Mouse (Mus musculus) right cerebral cortex, postnatal 36 days (tissue): Measurements from ENCODE around the gene Nol4l.

ENCODE experiments used
- DNase-seq, 2 experiments: peaks; one replicate each; pipeline ENCODE4 v3.0.0; 2022; ENCODE audit warnings: low spot score in 2 of 2, mixed read lengths in 1 of 2

Gene Nol4l

DNA sequence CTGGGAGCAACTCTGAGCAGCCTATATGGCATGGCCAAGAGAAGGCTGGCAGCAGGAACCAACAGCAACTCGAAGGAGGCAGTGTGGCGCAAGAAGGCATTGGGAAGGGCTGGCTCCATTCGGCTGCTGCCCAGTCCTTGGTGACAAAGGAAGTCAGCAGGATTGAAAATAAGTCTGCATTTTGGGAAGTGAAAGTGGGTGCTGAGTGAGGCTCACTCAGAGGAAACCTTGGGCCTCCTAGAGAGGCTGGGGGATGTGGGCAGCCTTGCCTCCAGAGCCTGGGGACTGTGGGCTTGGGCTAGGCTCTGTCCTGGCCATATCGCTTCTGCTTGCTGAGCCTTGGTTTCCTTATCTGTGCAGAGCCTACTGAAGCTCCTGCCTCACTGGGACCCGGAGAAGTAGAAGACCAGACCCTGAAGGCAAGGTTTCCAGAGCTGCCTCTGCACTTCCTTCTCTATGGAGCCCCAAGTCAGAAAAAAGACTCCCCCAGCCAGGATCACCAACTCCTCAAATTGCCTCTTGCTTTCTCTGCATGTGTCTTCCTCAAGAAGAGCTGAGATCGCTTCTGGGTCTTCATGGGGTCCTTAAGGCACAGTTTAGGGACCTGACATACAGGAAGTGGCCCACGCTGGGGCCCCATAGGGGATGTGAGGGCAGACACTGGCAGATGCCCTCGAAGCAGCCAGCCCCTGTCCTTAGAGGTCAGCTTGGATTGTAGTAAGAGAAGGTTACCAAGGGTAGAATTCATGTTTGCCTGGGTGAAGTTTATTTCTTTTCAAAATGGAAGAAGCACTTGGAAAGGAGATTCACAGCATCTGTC is 14.3 kb upstream of the Nol4l start:
- DNase-seq, result no peak

DNA sequence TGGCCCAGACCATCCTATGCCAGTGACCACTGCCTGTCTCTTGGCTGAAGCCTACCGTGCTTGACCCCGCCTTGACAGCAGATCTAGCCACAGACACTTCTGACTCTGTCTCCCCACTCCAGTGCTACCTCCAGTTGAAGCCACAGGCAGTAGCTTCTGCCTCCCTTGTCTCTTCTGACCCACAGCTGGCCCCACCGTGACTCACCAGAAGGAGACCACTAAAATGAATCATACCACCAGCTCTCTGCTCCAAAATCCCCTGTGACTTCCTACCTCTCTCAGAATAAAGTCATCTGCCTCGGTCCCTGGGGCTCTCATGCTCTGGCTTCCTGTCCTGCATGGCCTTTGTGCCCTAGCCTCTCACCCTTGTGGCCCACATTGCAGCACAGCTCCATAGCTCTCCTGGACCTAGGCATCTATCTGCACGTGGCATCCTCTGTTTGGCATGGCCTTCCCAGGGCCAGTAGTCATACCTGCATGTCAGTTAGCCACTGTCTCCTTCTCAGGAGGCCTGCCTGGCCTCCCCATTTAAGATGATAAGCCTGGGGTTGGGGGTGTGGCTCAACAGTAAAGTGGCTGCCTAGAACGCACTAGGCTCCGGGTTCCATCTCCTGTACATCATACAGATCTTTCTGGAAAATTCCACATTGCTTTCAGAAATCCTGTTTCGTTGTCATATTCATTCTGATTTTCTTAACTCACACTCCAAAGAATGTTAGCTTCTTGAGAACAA is 13.3 kb upstream of the Nol4l start:
- DNase-seq, result no peak

DNA sequence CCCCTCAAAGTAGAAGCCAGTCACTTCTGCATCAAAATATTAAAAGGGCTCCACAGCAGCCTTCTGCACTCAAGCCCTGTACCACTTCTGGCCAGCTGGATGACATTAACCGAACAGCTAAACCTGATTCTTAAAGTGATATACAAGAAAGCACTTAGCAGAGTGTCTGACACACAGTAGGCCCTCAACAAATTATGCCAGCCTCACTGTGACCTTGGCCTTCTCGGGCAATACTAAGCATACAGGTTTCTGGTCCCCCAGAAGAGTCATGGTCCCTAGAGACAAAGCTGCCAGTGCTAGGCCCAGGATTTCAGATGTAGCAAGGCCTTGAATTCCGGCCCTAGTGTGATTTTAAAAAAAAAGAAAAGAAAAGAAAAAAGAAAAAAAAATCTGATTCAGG is 9.1 kb upstream of the Nol4l start:
- no peak for DNase-seq

DNA sequence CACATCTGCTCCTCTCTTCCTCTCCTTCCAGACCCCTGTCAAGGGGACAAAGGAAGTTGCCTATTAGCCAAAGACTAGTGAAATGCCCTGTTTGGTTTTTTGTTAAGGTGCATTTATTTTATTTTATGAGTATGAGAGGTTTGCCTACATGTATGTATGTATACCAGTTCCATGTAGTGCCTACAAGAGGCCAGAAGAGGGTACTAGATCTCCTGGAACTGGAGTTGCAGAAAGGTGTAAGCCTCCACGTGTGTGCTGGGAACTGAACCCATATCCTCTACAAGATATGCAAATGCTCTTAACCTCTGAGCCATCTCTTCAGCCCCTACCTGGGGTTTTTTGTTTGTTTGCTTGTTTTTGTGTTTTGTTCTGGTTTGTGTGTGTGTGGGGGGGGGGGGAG is 4.2 kb upstream of the Nol4l start:
- no peak for DNase-seq

DNA sequence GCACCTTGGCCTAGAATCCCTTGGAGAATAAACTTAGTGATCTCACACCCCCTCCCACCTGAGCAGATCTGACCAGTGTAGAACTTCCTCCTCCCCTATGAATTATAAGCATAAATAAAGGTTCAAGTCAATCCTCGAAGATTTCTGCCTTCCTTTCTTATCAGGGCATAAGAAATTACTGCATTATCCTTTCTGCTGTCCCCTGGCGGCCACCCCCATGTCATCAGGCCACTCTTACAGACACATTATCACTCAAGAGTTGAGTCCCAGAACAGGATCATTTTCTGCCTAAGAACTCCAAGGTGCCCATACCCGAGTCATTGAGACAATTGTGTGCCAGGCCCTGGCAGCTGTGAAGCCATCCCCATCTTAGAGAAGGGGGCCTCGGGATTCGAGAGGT is 1.2 kb upstream of the Nol4l start:
- DNase-seq, result no peak

DNA sequence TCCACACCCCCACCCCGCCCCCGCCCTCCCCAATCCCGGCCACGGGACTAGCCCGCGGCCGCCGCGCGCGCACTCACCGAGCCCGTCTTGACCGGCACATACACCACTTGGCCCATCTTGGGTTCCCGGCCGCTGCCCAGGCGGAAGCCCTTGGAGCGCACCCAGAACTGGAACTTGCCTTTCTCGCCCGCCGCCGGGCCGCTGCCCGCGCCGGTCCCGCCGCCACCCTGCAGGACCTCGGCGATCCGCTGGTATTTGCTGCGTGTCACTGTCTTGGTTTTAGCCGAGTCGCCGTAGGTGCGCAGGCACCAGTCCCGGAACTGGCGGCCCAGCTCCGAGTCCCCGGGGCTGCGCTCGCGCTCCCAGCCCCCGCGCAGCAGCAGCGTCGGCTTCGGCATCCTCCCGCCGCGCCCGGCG is 398 bp downstream of the Nol4l start:
- DNase-seq, result no peak

DNA sequence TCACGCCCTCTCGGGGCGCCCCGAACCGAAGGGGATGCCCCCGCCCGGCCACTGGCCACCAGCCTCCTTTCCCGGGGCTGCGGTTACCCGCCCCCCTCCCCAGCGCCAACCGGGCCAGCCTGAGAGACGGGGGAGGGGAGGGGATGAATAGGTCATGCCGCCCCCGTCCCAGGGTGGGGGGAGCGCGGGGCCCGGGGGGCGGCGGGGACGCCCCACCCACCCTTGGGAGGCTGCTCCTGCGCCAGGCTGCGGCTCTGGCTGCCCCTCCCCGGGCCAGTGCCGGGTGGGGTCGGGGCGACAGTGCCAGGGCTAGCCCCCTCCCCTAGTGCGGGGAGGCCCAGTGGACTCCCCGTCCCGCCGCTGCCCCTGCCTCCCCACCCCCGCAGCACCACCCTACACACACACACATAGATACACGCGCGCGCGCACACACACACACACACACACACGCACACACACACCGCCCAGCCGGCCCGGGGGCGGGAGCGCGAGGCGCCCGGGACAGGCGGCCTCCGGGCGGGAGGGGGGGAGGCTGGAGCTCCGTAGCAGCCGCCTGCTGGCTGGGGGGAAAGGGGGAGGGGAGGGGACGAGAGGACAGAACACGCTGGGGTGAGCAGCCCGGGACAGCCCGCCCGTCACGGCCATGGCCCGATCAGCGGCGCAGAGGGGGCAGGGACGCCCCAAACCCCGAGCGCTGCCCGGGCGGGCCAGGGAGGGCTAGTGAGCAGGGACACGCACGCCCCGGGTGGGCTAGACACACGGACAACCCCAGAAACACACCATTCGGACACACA is 1.0 kb downstream of the Nol4l start:
- DNase-seq, result no peak

DNA sequence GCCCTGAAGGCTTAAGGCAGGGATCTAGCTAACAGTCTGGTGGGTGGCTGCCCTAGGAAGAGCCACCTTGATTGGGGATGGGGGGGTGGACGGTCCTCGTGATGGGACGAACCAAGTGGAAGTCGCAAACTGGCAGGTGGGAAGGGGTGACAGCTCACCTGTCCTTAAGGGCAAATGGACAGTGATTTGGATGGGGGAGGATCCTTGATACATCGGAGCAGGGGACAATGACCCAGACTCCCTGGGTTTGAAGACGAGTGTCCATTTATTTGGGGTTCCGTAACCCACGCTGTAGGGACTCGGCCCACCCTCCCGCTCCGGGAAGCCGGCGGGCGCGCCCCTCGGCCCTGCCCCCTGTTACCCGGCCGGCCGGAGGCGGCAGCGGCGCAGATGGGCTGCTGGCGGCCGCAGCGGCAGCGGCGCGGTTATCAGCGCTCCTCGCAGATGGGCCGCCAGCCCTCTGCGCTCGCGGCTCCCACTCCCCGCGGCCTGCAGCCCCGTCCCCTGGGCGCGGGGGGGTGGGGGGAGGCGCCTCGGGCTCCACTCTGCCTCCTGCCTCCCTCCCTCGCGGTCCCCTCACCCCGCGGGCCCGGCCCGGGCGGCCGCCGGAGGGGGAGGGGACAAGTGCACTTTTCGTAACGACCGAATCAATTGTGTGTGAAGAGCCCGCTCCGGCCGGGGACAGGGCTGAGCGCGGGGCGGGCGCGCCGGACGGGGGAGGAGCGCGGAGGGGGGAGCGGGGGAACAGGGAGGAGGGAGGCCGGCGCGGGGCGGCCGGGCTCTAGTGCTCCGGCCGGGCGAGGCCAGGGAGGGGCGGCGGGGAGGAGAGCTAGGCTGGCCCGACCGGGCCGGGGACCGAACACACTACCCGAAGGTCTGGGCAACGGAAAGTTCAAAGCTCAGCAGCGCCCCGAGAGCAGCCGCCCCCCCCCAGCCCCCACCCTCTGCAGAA is 1.9 kb downstream of the Nol4l start:
- no peak for DNase-seq

DNA sequence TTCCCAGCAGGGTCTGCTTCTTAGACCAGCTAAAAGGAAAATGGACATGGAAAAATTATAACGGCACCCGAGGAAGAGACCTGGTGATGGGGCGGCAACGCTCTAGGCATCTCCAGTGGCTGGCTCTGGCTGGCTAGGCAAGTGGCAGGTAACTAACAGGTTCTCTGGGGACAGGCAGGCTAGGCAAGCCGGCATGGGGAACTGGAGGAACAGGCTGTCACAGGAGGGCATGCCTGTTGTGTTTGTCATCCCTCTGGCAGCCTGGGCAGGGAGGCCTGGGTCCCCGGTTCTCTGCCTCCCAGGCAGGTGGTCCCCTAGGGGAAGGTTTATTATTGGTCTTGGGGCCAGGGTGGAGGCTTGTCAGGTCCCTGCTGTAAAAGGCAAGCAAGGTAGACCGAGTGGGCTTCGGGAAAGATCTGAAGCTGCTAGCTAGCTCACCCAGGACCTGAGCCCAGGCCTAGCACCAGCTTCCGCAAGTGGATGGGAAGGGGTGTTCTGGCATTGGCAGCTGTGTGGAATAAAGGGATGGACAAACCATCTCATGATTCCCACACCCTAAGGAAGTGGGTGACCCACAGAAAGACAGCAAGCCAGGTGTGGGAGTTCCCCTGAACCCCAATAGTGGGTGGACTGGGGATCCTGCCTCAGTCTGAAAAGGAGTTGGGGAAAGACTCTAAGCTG is 2.8 kb downstream of the Nol4l start:
- DNase-seq, result no peak

DNA sequence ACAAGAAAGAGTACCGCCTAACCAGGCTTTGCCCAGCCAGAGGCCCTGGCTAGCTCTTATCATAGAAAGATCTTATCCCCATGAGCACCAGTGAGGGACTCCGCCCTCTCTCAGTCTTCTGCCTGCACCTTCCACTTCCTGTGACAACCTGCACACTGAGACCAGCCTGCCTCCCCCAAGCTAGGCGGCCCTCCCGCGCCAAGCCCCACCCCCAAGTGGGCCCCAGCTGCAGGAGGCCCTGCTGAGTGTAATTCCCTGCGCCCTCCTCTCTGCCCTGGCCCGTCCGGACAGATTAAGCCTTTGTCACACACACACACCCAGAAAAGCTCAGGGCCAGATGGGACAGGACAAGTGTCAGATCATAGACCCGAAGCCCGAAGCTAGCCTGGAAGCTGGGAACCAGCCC is 3.9 kb downstream of the Nol4l start:
- DNase-seq, result no peak

DNA sequence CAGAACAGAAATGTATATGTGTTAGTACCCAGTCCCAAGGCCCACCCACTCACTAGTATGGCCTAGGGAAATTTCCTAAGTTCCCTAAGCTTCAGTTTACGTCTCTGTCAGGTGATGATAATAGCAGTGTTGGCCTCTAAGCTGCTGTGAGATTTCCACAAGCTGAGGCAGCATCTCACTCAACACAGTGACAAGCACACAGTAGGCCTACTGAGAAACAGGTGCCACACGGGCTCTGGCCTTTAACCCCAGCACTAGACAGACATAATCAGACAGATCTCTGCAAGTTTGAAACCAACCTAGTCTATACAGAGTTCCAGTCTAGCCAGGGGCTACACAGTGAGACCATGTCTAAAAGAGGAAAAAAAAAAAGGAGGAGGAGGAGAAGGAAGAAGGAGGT is 5.0 kb downstream of the Nol4l start:
- DNase-seq, result no peak

DNA sequence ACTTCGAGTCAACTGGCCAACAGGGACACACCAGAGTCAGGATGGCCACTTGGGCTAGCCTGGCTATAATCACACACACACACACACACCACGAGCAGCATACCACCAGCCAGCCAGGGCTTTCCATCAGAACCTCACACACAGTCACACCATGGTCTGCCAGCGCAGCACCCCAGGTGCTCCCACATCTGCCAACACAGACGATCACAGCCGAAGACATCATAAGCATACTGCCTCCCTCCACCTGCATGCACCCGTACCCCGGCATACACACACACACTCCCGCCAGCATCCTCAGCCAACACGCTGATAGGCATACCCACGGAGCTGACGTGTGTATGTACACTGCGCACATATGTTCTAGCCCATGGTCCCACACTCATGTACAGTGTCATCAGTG is 6.1 kb downstream of the Nol4l start:
- DNase-seq, result no peak

DNA sequence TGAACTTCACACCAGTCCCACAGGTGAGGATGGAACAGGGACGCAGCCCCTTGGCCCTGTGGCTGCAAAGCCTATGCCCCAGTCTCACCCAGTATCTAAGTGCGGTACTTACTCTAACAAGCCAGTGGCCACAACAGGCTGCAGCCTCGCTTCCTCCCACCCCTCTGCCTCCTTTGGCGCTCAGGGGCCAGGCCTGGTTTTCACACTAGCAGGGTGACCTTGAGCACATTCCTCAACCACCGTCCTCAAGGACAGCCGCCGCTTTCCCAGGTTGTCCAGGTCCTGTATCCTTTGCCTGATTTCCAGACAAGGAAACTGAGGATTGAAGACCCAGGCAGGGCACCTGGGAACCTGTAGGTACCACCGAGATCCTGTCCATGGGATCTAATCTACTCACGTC is 6.6 kb downstream of the Nol4l start:
- no peak for DNase-seq

DNA sequence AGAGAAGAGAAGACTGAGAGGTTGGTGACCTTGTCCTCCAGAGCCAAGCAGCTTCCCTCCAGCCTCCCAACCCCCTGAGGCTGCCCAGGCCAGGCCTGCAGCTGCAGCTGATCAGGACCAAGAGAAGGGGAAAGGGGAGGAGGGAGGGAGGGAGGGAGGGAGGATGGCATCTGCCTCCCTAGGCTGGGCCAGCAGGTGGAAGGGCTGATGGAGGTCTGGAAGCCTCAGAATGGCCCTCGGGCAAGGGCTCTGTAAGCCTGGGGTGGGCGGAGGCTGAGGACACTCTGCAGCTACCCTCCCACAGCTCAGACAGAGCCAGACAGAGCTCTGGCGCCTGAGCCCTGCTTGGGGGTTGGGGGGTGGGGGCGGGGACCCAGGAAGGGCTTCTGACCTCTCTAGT is 7.5 kb downstream of the Nol4l start:
- no peak for DNase-seq

DNA sequence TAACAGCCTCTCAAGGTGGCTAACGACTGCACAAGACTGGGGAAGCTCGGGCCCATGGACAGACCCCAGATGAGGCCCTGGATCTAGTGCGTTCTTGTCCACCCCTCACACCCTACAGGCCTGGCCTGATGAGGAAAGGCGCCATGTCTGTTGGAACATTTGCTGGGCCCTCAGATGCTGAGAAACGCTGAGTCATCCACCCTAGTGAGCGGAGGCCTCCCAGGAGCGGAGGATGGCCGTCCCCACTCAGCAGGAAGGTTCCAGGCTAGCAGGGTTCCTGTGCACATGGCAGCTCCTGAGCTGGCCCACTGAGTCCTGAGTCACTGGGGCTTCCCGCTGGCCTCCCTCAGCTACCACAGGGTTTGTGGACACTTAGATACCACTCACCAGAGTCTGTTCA is 9.7 kb downstream of the Nol4l start:
- no peak for DNase-seq

DNA sequence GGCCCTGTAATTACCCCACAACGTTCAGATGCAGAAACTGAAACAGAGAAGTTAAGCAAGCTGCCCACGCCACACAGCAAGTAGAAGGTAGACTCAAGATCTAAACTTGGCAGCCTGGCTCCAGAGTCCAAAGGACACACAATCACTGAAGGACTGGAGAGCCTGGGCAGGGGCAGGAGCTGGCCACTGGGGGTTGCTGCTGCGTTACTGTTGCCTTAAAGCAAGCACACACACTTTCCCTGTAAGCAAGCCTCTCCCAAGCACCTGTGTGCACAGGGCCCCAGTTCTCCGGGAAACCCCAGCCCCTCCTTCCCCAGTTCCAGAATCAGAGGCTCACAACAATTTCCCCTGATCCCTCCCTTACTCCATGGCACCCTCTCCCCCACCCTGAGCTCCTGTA is 12.8 kb downstream of the Nol4l start:
- DNase-seq, result no peak

DNA sequence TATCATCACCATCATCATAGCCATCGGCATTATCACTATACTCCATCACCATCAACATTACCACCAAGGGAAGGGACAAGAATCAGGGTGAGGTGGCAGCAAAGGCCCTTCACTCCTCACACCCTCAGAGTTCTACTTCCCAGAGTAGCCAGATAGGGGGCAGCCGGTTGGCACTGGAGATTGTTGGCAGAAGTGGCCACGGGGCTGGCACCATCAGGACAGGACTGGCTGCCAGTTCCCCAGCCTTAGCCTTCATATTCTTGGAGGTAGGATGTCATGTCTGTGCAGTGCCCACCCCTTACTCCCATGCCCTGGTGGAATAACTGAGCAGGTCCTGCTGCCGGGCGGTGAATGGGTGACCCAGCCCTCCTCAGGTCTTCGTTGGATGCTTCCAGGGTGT is 14.2 kb downstream of the Nol4l start:
- DNase-seq, result no peak

DNA sequence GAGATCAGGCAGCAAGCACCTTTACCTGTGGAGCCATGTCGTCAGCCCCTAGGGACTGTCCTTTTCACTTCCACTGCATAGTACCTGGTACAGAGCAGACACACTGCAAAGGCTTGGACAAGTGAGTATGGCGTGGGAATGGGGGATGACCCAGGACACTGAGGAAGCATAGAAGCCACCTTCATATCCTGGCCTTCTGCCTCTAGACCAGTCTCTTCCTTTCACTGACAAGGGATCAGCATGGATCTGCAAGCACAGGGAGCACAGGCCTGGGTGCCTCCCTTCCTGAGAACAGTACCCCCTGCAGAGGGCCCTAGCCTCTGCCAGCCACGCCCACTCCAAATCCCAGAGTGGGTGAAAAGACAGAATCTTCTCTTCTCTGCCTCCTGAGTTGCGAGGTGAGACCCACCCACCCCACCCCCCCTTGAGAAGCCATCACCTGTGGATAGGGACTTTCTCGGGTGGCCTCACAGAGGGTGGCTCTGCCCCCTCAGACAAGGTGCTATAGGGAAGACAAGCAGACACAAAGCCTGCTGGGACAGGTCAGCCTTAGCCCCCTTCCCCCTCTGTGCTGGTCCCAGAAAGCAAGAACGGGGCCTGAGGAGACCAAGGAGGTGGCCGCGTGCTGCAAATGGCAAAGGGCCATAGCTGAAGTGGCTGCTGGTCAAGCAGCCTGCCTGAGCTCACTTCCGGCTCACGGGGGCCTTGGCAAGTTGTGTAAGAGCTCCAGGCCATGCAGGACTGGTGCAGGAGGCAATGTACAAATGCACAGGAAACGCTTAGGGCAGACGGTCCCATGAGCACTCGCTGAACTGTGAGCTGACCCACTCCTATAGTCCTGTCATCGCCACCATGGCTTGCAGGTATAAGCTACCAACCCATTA is 15.0 kb downstream of the Nol4l start:
- no peak for DNase-seq

DNA sequence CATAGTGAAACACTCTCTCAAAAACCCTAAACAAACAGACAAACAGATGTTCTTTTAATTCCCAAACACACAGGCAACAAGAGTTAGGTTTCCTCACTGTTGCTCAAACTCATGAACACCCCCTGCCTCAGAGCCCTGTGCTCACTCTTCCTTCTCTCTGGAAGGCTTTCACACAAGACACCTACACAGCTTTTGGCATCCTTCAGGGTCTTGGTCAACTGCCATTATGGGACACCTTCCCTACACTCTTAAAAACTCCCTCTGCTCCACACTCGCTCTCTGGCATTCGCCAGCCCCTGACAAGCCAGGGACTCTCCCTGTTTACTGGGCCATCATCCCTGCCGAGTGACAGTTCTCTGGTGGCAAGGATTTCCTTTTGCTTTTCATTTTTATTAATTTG is 15.8 kb downstream of the Nol4l start:
- no peak for DNase-seq
